Mouse (Mus musculus) thymus, postnatal 14 days (tissue): ENCODE measurements around the gene Mesp2.

Experiments used
- DNase-seq: peaks from one replicate; pipeline ENCODE4 v3.0.0; 2021

The Mesp2 gene

DNA sequence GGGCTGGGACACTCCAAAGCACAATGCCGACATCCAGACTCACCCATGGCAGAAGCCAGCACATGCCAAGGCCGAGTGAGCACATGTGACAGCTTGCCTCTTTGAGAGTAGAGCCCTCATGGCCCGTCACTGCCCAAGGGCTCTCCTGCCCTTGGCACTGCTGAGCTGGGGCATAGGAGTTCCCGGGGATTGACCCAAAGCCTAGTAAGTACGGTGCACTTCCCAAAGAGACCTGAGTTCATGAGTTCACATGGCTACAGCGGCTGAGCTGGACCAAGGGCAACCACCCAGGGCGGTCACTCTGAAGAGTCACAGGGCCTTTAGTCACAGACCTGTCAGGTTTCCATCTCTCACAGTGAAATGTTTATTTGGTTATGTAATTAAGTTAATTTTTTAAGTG is 2.0 kb upstream of the Mesp2 start:
- no peak for DNase-seq

DNA sequence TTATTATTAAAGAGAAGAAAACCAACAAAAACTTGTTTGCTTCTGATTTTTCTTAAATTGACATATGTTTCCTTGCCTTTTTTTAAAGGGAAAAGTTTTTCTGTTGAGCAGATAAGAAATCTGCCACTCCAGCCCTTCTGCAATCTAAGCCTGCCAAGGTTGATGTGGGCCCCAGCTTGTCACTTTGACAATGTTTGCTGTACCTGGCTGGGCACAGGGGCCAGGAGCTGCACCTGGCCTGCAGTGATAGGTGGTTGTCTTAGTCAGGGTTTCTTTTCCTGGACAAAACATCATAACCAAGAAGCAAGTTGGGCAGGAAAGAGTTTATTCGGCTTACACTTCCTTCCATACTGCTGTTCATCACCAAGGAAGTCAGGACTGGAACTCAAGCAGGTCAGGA is 2.9 kb downstream of the Mesp2 start:
- no peak for DNase-seq

DNA sequence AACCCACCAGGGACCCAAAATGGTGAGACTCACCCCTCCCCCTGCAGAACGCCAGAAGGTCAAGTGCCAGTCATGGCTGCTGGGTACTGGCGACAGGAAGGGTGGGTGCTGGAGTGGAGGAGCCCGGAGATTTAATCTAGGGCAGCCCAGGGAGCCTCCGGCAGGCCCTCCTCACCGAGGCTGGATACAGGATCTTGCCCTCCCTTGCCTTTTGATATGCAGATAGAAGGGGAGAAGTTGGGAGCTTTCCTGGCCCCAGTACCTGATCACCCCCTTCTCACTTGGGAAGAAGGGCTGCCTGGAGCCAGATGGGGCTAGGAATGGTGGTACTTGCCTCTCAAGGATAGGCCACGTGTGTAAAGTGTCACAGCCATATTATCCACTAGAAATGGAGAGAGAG is 7.8 kb downstream of the Mesp2 start:
- no peak for DNase-seq

DNA sequence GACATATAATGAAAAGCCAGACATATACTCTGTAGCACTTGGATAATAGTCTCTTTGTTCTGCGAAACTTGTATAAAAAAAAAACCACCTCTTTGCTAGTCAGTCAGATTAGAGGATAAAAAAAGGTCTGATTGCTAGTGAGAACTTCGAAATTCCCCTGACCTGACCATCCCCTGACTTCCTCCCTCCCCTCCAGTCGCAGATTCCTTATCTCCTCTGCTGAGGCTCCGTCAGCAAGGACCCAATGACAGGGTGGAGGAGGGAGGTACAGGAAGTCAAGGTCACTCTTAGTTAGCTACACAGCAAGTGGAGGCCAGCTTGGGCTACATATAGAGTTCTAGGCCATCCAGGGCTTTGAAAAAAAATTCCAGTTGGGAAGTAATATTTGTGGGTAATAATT is 9.0 kb downstream of the Mesp2 start:
- no peak for DNase-seq

DNA sequence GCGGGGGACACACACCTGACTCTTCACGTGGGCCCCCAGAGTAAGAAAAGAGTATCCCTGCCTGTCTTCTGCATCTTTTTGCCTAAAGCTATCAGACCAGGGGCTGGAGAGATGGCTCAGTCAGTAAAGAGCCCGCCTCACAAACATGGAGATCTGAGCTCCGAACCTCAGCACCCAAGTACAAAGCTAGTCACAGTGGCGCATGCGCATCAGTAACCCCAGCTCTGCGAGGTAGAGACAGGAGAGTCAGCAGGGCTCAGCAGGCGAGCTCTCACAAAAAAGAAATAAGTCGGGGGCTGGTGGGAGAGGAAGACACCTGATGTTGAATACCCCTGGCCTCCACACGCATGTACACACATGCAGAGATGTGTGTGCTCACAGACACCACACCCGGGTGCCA is 9.5 kb downstream of the Mesp2 start:
- no peak for DNase-seq

DNA sequence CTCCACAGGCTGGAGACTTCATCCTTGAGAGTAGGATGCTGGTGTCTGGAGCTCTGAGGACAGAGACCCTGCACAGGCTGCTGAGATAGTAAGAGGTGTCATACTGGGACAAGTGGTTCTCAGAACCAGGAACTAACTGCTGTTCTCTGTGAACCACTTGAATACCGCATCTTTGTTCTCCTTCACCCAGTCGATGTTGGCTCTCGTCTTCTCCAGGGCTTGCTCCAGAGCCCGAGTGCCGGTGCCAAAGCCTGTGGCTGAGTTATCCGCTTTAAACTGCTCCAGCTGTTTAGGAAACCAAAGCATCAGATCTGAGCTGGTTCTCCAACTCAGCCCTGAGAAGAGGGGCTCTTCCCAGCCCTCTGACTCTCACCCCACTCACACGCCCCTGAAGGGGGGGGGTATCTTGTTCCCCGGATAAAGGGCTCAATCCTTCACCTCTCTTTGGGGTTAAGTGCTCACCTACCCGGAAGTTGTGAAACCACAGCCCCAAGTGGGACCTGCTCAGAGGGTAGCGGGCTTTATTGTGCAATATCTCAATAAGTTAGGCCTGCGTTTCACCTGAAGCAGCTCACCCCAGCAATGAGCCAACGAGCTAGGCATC is 11.7 kb downstream of the Mesp2 start:
- DNase-seq: peak; percentile 19

DNA sequence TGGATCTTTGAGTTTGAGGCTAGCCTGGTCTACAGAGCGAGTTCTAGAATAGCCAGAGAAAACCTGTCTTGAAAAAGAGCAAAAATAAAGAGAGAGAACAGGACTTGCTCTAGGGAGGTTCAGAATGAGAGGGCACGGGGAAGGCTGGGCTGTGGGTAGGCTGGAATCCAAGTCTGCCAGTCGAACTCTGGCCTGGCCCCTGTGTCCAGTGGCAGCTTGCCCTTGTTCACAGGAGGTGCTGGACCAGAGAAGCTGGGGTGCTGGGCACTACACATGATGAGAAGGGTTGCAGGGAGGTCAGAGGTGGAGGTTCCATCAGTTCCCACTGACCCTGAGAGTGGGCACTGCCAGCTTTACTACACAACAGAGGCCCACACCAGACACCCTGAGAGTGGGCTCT is 17.8 kb downstream of the Mesp2 start:
- DNase-seq: no peak

DNA sequence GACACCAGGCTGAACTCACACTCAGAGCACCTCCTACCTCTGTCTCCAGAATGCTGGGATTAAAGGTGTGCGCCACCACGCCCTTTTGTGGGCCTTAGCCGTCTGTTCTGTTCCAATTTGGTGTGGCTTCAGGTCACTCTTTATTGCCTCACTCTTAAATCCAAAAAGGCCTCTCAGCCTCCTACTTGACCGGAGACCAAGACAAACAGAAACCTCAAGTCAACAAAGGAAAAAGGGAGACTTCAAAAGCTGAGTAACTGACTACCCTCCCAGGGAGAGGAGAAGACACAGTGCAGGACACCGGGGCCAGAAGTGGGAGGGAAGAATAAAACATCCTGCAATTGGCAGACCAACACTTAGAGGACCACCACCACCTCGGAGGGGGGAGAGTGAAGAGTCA is 20.6 kb downstream of the Mesp2 start:
- no peak for DNase-seq

DNA sequence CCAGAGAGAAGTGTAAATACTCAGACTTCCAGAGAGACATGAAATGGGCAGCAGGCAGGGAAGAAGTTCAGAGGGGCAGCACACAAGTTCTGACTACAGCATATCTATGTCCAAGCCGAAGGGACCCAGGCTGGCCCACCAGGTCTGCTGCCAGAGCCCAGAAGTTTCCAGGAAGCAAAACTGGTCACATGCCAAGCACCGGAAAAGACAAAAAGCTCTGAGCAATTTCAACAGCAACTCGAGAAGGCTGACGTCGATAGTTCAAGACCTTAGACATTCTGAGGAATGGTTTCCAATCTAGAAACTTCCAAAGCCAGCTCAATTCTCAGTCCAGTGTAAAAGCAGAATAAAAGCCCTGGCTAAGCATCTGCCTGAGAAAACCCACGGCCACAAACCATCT is 21.1 kb downstream of the Mesp2 start:
- DNase-seq: no peak

DNA sequence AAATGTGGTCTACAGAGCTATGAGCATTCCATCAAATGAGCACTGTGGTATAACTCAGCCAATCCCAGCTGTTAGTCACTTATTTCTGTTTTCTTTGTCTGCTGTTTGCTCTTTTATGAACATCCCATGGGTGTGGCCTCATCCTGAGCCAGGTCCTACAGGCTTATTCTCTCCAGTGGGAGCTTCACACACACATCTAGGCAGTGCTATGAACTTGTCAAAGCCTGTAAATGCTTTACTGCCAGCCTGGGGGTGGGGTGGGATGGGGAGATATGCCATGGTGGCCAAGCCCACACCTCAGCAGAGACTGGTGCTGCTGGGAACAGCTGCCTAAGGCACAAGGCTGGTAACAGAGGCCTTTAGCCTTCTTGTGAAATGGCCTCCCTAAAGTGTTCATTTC is 22.5 kb downstream of the Mesp2 start:
- DNase-seq: no peak

DNA sequence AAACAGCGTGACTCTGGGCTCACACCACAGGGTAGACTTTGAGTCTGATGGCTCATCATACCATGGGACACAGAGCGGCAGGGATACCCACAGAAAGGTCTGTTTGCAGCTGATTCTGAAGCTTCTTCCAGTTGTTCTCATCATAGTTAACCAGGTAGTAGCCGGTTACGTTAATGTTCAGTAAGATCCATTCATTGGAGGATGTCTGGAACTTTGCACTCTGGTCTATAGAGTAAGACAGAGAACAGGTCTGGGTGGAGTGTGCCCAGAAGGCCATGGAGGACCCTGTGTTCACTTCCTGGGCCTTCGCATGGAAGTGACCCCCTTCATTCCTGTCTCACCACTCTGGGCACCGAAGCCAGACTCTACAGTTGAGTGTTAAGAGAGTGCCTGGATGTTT is 24.7 kb downstream of the Mesp2 start:
- DNase-seq: no peak

DNA sequence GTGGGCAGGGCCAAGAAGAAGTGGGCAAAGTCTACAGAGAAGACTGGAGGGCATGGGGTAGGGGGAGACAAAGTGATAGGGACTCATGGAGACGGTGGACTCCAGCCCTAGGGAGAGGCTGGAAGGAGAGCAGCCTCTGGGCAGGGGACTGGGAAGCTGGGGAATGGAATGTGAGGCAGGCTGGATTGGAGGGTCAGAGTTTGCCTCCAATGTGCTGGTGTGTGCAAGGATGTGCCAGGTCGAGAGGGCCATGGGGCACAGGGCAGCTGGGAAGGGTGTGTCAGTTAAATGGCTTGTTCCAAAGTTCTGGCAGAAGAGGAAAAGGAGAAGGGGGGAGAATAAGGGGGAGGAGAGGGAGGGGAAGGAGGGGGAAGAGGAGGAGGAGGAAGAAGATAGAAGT is 26.7 kb downstream of the Mesp2 start:
- DNase-seq: no peak

DNA sequence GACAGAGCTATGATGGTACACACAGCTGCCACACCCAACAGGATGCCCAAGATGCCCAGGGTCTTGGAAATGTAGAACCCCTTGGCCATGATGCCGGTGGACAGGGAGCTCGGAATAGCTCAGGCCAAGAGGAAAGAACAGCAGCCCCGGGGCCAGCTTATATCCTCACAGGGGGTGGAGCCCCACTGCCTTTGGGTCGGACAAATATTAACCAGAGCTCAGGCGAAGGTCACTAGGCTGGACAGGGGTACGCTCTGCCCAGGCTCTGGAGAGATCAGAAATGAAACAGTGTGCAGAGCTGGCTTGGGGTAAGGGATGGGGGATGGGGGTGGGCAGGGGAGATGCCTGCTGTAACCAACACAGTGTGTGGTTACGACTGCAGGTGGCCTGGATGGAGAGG is 31.6 kb downstream of the Mesp2 start:
- DNase-seq: no peak

DNA sequence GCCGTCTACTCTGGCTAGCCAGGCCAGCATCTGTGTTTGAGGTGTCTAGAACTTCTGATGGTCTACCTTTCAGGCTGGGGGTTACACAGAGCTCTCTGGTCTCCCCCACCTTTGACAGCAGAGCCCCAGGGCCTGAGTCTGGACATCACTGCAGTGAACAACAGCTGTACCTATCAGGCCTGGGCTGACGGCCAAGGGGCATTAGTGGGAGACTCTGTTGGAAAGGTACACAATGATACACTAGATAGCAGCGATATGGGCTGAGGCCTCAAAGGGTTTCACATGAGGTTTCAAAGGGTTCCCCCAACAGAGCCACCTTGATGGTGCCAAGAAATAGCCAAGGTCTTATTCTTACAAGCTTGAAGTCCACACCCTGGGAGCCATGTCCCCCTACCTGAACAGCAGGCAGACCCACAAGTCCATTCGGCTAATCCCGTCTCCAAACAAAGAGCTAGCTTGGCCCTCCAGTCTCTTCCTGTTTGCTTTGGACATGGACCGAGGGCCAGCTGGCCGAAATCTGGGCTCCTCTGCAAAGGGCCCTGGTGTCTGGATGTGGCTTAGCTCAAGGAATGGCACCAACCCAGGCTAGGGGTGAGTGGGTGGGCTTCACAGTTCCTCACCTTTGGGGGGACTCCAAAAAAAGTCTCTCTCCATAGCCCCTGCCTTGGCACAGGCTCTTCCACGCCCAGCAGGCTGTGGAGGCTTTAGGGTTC is 33.7 kb downstream of the Mesp2 start:
- no peak for DNase-seq

DNA sequence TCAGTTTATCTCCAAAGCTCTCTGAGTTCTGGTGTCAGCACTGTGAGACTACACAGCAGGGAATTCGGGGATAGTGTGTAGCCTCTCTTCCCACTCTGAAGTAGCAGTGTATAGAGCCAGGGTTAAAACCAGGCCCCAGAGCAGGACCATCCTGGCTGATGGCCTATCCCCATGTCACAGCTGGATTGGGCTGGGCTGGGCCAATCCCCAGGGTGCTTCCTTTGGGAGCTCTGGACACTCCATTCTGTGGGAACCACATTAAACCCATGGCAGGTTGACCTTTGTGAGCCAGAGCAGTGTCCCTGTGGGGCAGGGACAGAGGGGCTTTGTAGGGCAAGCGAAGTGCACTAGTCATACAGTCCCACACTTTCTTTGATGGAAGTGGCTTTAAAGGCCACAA is 35.8 kb downstream of the Mesp2 start:
- no peak for DNase-seq

DNA sequence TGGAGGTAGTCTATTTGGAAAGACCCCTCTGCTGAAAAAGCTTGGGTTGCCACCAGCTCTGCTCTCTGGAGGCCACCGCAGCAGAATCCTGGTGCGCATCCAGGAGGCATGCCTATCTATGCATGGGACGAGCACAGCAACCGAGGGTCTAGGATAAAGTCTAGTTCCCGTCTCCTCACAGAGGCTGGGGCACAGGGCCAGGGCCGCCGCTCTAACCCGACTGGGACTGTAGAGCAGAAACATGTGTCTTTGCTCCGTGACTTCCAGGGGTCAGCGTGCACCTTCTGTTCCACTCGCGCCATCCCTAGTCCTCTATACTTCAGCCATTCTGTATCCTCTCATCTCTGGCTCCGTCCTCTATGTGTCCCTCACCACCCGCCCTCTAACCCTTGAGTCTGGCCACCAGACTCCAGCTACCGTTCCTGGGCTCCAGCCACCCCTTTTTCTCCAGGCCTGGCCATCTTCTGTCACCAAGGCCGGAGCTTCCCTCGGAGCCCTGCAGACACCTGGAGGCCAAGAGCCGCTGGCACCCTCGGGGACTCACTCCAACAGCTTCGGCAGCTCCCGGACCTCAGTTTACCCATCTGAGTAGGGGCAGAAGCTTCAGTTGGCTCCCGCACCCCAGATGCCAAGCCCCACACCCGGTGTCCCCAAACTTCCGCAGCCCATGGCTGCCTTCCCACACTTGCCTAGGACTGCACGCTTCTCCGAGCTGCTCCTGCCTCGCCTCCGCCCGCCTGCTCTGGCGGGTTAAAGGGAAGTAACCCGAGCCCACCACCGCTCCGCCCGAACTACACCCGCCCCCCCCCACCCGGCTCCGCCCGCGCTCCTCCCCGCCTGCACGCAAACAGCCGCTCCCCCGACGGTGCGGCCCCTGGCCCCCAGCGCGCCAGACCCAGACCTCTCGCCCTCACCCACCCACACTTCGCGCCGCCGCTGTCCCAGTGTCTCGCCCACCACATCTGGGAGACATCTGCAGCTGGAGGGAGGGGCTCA is 37.2 kb downstream of the Mesp2 start:
- DNase-seq: peak; percentile 7

DNA sequence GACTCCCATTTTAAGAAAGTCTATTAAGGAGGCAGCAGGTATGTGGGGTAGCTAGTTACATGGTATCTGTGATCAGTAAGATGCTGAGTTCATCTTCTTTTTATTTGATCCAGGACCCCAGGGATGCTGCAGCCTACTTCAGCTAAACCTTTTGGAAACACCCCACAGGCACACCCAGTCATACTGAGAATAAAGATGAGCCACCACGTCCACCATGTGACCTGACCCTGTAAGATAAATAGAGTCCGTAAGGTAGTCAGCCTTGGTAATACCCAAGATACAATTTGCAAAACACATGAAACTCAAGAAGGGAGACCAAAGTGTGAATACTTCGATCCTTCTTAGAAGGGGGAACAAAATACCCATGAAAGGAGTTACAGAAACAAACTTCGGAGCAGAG is 45.8 kb downstream of the Mesp2 start:
- DNase-seq: no peak

DNA sequence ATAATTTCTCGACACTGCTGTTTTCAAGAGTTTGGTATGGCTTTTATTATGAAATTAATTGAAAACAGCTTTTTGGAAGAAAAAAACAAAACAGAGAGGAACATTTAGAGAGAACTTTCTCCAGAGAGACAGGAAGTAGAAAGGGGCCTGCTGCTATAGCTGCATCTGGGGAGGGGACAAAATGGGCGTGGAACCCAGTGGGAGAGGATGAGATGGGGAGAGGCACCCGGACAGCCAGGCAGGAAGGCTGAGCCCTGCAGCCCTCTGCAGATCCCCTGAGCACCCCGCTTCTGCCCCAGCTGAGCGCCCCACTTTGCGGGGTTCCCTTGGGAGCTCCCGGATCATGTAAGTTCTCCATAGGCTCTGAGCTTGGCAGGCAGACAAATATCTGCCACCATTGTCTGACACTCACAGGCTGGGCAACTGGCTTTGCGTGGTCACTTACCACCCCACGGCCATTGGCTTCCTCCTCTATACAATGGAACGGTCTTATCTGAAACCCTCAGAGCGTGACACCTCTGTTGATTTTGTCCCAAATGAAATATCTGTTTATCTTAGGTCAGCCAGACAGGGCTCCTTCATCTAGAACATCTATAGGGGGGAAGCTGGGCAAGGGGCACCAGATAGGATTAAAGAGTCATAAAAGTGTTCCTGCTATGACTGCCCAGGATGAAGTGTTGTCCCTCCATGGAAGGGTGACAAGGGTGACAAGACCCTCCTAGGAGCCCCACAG is 47.8 kb downstream of the Mesp2 start:
- DNase-seq: peak; percentile 38

DNA sequence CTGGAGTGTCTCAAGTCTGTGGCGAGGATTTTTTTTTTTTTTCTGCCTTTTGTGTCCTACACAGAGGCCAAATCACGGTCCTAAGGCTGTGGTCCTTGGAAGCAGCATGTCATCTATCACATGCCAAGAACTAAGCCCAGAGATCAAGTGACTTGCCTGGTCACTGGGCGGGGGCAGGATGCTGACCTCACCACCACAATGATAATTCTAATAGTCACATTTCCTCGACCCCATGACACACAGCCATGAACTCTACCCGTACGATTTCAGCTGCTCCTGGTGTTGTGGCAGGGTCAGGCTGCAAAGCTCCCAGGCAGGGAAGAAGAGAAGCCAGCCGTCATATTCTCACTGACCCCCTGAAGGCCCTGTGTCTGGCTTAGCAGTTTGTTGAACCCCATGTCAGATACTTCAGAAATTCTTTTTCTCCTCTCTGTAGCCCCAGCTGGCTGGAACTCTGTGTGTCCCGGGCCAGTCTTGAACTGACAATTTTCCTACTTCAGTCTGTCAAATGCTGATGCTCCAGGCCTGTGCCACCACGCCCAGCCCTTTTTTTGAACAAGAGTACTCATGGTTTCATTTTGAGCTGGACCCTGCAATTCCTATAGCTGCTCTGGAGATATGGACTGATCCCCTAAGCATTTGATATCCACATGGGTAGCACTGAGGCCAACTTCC is 48.6 kb downstream of the Mesp2 start:
- DNase-seq: no peak

DNA sequence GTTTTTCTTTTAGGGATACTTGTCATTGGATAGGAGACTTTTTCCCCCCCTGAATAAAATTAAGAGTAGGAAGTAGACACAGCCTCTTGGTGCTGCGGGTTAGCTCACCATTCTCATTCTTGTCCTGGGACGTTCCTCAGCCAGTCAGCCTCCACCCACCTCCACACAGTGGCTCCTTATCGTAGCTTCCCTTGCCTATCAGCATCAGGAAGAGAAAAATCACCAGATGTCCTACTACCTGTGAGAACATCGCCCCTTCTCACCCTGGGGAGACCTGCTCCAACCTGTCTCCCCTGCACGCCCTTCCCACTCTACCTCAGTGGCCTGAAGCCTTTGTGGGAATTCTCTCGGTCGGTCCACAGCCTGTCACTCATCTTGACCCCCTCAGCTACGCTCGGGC is 50.3 kb downstream of the Mesp2 start, which contains the start of gene Anpep:
Gene Anpep, minus strand, starts transcription at position 249 of the 400 bp plus-strand sequence.
- DNase-seq: no peak

DNA sequence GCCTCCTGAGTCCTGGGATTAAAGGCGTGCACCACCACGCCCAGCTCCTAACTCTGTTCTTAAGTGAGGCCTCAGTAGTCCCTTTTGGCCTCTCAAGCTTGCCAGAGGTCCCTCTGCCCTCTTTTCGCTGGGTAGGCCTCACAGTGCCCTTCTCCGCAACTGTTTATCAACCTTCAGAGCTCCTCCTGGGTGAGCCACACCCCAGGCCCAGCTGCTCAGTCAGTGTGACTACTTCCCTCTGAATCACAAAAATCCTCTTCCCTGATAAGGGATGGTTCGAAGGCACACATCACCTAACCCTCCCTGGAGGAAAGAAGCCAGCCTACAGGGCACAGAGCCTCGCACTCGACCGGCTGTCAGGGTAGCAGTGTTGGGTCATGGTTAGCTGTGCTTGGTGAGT is 51.3 kb downstream of the Mesp2 start:
- DNase-seq: no peak
